Mouse (Mus musculus): Measurements from ENCODE around the gene Parm1. TPM values are rescaled to one million over a fixed set of nuclear protein-coding genes. Genes with fewer than 3 reads are reported as not detected.

Gene Parm1
- polyA plus RNA-seq, 1 experiment from 2014 or later = 1.1 TPM

DNA sequence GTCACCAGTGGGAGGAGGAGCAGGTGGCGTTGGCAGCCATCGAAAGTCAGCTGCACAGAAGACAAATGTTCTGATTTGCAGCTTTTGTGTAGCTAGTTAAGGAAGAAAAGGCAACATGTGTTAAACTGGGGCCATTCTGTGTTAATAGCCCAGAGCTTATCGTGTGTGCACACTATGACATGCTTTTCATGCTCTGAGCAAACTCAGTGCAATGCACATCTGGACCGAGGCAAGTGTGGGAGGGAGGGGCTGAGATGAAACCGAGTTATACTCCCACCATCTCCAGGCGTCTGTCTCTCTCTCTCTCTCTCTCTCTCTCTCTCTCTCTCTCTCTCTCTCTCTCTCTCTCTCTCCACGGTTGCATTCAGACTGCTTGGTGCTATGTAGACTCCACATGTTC, 82.4 kb downstream of the Parm1 start:
- 63% methylated on average over 7 of the region's 7 CpGs for WGBS (ENCODE audit: insufficient replicate concordance)
- ATAC-seq (ENCODE audit: low read depth) = no peak

DNA sequence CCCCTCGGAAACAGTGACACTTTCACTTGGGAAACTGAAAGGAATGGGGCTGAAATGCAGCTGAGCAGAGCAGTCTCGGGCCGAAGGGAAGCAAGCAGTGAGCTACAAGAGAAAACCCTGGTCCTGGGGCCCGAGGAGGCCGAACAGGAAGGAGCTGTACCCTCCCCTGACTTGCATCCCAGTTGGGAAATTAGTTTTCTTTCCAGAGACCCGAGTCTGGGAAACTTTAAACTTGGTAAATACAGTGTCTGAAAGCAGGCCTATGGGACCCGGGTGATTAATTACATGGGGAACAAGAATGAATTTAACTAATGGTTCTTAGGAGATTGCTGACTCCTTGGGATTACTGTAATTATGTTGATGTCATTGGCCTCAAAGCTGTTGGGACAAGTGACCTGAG, 85.9 kb downstream of the Parm1 start:
- Histone ChIP-seq H3K4me3 (ENCODE audit: low read depth, low read length) (no peak overlapping the region), H3K4me2 (ENCODE audit: low read depth, low read length) (no peak overlapping the region), H3K27ac (ENCODE audit: low read length) (no peak overlapping the region), H3K9ac (ENCODE audit: low read depth, low read length) (no peak overlapping the region), H3K4me1 (ENCODE audit: control insufficient read depth, low read depth, low read length) (no peaks in the 10 kb centered on the region), H3K27me3 (ENCODE audit: control insufficient read depth, insufficient read depth, low read depth, low read length) (no peaks in the 10 kb centered on the region), H3K9me3 (replicated peaks; ENCODE audit: control insufficient read depth, low read length) (no peaks in the 10 kb centered on the region), H3K36me3 (ENCODE audit: control insufficient read depth, insufficient read depth) (no peaks in the 10 kb centered on the region)
- WGBS (ENCODE audit: insufficient replicate concordance) = 55% methylated on average over 7 of the region's 7 CpGs
- ATAC-seq (ENCODE audit: low read depth) = no peak

More for the DNA sequence above, 82.4 kb downstream of the Parm1 start:
- Histone ChIP-seq H3K27ac (ENCODE audit: low read length) (no peak overlapping the region), H3K4me3 (ENCODE audit: low read depth, low read length) (no peak overlapping the region), H3K4me1 (ENCODE audit: control insufficient read depth, low read depth, low read length) (no peaks in the 10 kb centered on the region), H3K27me3 (ENCODE audit: control insufficient read depth, insufficient read depth, low read depth, low read length) (no peaks in the 10 kb centered on the region), H3K9ac (ENCODE audit: low read depth, low read length) (no peak overlapping the region), H3K36me3 (ENCODE audit: control insufficient read depth, insufficient read depth) (no peaks in the 10 kb centered on the region), H3K4me2 (ENCODE audit: low read depth, low read length) (no peak overlapping the region), H3K9me3 (replicated peaks; ENCODE audit: control insufficient read depth, low read length) (no peaks in the 10 kb centered on the region)

GRCm38 (mm10) chr5:91603787-91604439, 86.5 kb downstream of the Parm1 start:
- Histone ChIP-seq H3K27me3 (ENCODE audit: control insufficient read depth, insufficient read depth, low read depth, low read length) (no peaks in the 10 kb centered on the region), H3K4me1 (ENCODE audit: control insufficient read depth, low read depth, low read length) (no peaks in the 10 kb centered on the region), H3K4me2 (ENCODE audit: low read depth, low read length) (no peak overlapping the region), H3K9me3 (replicated peaks; ENCODE audit: control insufficient read depth, low read length) (no peaks in the 10 kb centered on the region), H3K27ac (ENCODE audit: low read length) (no peak overlapping the region), H3K4me3 (ENCODE audit: low read depth, low read length) (no peak overlapping the region), H3K9ac (ENCODE audit: low read depth, low read length) (no peak overlapping the region), H3K36me3 (ENCODE audit: control insufficient read depth, insufficient read depth) (no peaks in the 10 kb centered on the region)
- WGBS (ENCODE audit: insufficient replicate concordance) = 69% methylated on average over 12 of the region's 12 CpGs
- ATAC-seq (ENCODE audit: low read depth) = no peak

DNA sequence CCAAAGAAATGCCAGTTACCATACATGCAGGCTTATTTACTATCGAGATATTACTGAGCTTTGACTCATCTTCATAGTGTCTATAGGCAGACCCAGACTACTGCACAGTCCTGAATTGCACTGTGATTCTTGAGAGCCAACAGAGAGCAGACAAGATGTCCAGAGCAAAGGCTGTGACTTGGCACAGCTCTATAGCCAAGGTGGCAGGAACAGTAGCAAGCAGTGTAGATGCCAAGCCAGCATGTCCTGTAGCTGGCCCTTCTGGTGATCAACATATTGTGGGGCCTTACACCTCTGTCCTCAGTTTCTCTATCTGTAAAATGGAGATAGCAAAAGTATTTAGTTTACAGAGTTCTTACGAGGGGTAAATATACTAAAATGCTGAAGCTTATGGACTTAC, 89.8 kb downstream of the Parm1 start:
- Histone ChIP-seq H3K4me1 (ENCODE audit: control insufficient read depth, low read depth, low read length) (no peaks in the 10 kb centered on the region), H3K27me3 (ENCODE audit: control insufficient read depth, insufficient read depth, low read depth, low read length) (no peaks in the 10 kb centered on the region), H3K36me3 (ENCODE audit: control insufficient read depth, insufficient read depth) (no peaks in the 10 kb centered on the region), H3K27ac (ENCODE audit: low read length) (no peak overlapping the region), H3K4me2 (ENCODE audit: low read depth, low read length) (no peak overlapping the region), H3K9ac (ENCODE audit: low read depth, low read length) (no peak overlapping the region), H3K9me3 (replicated peaks; ENCODE audit: control insufficient read depth, low read length) (no peaks in the 10 kb centered on the region), H3K4me3 (ENCODE audit: low read depth, low read length) (no peak overlapping the region)
- 70% methylated on average over 2 of the region's 2 CpGs for WGBS (ENCODE audit: insufficient replicate concordance)
- ATAC-seq (ENCODE audit: low read depth) = no peak

- Histone ChIP-seq H3K9me3 (replicated peaks; ENCODE audit: control insufficient read depth, low read length) (no peaks in the 10 kb centered on the region), H3K4me1 (ENCODE audit: control insufficient read depth, low read depth, low read length) (no peaks in the 10 kb centered on the region), H3K27me3 (ENCODE audit: control insufficient read depth, insufficient read depth, low read depth, low read length) (no peaks in the 10 kb centered on the region), H3K36me3 (ENCODE audit: control insufficient read depth, insufficient read depth) (no peaks in the 10 kb centered on the region), H3K9ac (ENCODE audit: low read depth, low read length) (no peak overlapping the region), H3K27ac (ENCODE audit: low read length) (no peak overlapping the region), H3K4me3 (ENCODE audit: low read depth, low read length) (no peak overlapping the region), H3K4me2 (ENCODE audit: low read depth, low read length) (no peak overlapping the region)
- 62% methylated on average over 7 of the region's 7 CpGs for WGBS (ENCODE audit: insufficient replicate concordance)
- no peak for ATAC-seq (ENCODE audit: low read depth)
Observed at GRCm38 (mm10) chr5:91607841-91608240, 90.4 kb downstream of the Parm1 start.

- ATAC-seq (ENCODE audit: low read depth) = no peak
- Histone ChIP-seq H3K27ac (ENCODE audit: low read length) (no peak overlapping the region), H3K36me3 (ENCODE audit: control insufficient read depth, insufficient read depth) (no peaks in the 10 kb centered on the region), H3K4me2 (ENCODE audit: low read depth, low read length) (no peak overlapping the region), H3K27me3 (ENCODE audit: control insufficient read depth, insufficient read depth, low read depth, low read length) (no peaks in the 10 kb centered on the region), H3K9me3 (replicated peaks; ENCODE audit: control insufficient read depth, low read length) (no peaks in the 10 kb centered on the region), H3K4me1 (ENCODE audit: control insufficient read depth, low read depth, low read length) (no peaks in the 10 kb centered on the region), H3K9ac (ENCODE audit: low read depth, low read length) (no peak overlapping the region), H3K4me3 (ENCODE audit: low read depth, low read length) (no peak overlapping the region)
- 54% methylated on average over 4 of the region's 4 CpGs for WGBS (ENCODE audit: insufficient replicate concordance)
Observed at GRCm38 (mm10) chr5:91609041-91609440, 91.6 kb downstream of the Parm1 start.

- ATAC-seq (ENCODE audit: low read depth) = no peak
- Histone ChIP-seq H3K9ac (ENCODE audit: low read depth, low read length) (no peak overlapping the region), H3K4me3 (ENCODE audit: low read depth, low read length) (no peak overlapping the region), H3K27ac (ENCODE audit: low read length) (no peak overlapping the region), H3K4me2 (ENCODE audit: low read depth, low read length) (no peak overlapping the region), H3K9me3 (replicated peaks; ENCODE audit: control insufficient read depth, low read length) (no peaks in the 10 kb centered on the region), H3K4me1 (ENCODE audit: control insufficient read depth, low read depth, low read length) (no peaks in the 10 kb centered on the region), H3K36me3 (ENCODE audit: control insufficient read depth, insufficient read depth) (no peaks in the 10 kb centered on the region), H3K27me3 (ENCODE audit: control insufficient read depth, insufficient read depth, low read depth, low read length) (no peaks in the 10 kb centered on the region)
- WGBS (ENCODE audit: insufficient replicate concordance) = 53% methylated on average over 3 of the region's 3 CpGs
Observed at GRCm38 (mm10) chr5:91609511-91610300, 92.3 kb downstream of the Parm1 start.

DNA sequence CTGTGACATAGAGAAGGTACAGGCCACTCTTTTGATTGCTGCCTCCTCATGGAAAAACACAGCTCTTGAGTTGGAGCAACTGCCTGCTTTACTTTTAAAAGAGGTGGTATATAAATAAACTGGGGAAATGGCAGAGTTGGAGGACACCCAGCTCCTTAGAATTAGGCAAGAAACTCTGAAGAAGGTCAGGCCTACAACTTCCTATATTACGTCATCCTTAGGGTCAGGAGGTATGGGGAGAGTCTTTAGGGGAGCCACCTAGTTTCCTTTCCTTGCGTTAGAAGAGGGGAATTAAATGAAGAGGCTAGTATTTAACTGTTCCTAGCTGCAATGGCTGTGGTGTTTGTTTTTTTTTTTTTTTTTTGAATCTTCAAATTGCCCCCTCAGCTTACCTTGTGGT, 93.1 kb downstream of the Parm1 start:
- no peak overlapping the region for H3K9ac ChIP-seq (ENCODE audit: low read depth, low read length)
- H3K27ac ChIP-seq (ENCODE audit: low read length) = no peak overlapping the region
- no peak overlapping the region for H3K4me3 ChIP-seq (ENCODE audit: low read depth, low read length)
- H3K4me1 ChIP-seq (ENCODE audit: control insufficient read depth, low read depth, low read length) = no peaks in the 10 kb centered on the region
- WGBS (ENCODE audit: insufficient replicate concordance) = 47% methylated on average over 2 of the region's 2 CpGs
- no peak overlapping the region for H3K4me2 ChIP-seq (ENCODE audit: low read depth, low read length)
- H3K27me3 ChIP-seq (ENCODE audit: control insufficient read depth, insufficient read depth, low read depth, low read length) = no peaks in the 10 kb centered on the region
- no peaks in the 10 kb centered on the region for H3K36me3 ChIP-seq (ENCODE audit: control insufficient read depth, insufficient read depth)
- no peak for ATAC-seq (ENCODE audit: low read depth)
- H3K9me3 ChIP-seq (replicated peaks; ENCODE audit: control insufficient read depth, low read length) = no peaks in the 10 kb centered on the region

DNA sequence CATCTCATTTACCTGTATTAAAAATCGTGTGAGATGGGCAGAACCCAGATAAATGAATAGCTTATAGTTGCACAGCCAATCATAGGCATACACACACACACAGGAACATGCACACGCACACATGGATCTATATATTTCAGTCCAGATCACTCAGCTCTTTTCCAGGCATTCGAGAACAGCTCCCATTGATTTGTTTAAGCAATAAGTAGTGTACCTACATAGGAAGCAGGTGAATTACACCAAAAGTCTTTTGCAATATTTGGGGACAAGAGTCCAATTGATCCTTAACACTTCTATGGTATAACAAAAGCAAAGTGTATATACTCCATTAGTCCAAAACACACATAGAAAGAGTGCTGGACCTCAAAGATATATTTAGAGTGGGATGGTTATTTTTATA, 94.2 kb downstream of the Parm1 start:
- H3K9me3 ChIP-seq (replicated peaks; ENCODE audit: control insufficient read depth, low read length) = no peaks in the 10 kb centered on the region
- H3K27ac ChIP-seq (ENCODE audit: low read length) = no peak overlapping the region
- H3K4me1 ChIP-seq (ENCODE audit: control insufficient read depth, low read depth, low read length) = no peaks in the 10 kb centered on the region
- ATAC-seq (ENCODE audit: low read depth) = 0 out of 2 replicates have a peak, but pooled peaks have one; percentile 11
- H3K27me3 ChIP-seq (ENCODE audit: control insufficient read depth, insufficient read depth, low read depth, low read length) = no peaks in the 10 kb centered on the region
- H3K4me3 ChIP-seq (ENCODE audit: low read depth, low read length) = no peak overlapping the region
- WGBS (ENCODE audit: insufficient replicate concordance) = 51% methylated on average over 3 of the region's 3 CpGs
- H3K36me3 ChIP-seq (ENCODE audit: control insufficient read depth, insufficient read depth) = no peaks in the 10 kb centered on the region
- no peak overlapping the region for H3K9ac ChIP-seq (ENCODE audit: low read depth, low read length)
- no peak overlapping the region for H3K4me2 ChIP-seq (ENCODE audit: low read depth, low read length)

Measured in liver, embryonic 16.5 days (tissue).